Mouse (Mus musculus) spleen, adult 2 months (tissue): ENCODE results near the gene Kat6b.

Source experiments
- CTCF ChIP-seq: fragments of 200-500 bp; IDR thresholded peaks from 2 replicates; pipeline ENCODE4 v1.5.1; 2011; ENCODE audit warnings: mild to moderate bottlenecking, inconsistent platforms; ENCODE audit not compliant: insufficient read depth, insufficient read length, insufficient replicate concordance; ENCODE audit errors: extremely low read depth
- POLR2A ChIP-seq: fragments of 200-500 bp; IDR thresholded peaks from 2 replicates; pipeline ENCODE4 v1.6.1; 2011; ENCODE audit warnings: low read depth, low read length, inconsistent platforms

GRCm38 (mm10) chr14:21457876-21458275 lies 23.4 kb upstream of the Kat6b start:
- TF ChIP-seq POLR2A (no peak), CTCF (no peak)
